Mouse (Mus musculus): ENCODE measurements around the gene C5ar2. TPM values are rescaled to one million over a fixed set of nuclear protein-coding genes. Genes with fewer than 3 reads are reported as not detected.
A peak's percentile ranks its signal among the peaks of the same experiment; 100 is the strongest.

C5ar2 gene
- 0.05 and 0.13 TPM in 2 replicates for total RNA-seq (2012; rRNA removed)

GRCm38 (mm10) chr7:16244067-16244466 is at the start of gene C5ar2:
TSS of gene C5ar2 (minus strand) at chr7:16244154.
- no peaks in the 10 kb centered on the region for H3K36me3 ChIP-seq (ENCODE audit: control insufficient read depth, insufficient read depth, low read length, poor library complexity, severe bottlenecking)
- in situ Hi-C loops (cut with MboI; ENCODE audit: low sequenced_read_pairs in 2 of 2, unreplicated experiment in 2 of 2): no loop called here
- H3K4me3 ChIP-seq (ENCODE audit: insufficient read depth in 1 of 2, low read depth in 1 of 2, low read length in 2 of 2, poor library complexity in 1 of 2, severe bottlenecking in 1 of 2): no peak within 1 kb of the TSS
- H3K9me3 ChIP-seq (ENCODE audit: control insufficient read depth, insufficient read depth, low read depth, low read length): no peaks in the 10 kb centered on the region
- no peak for DNase-seq (ENCODE audit: low read depth, low spot score)
- H3K9ac ChIP-seq (ENCODE audit: insufficient read depth, low read depth, low read length, poor library complexity, severe bottlenecking): no peak within 1 kb of the TSS
- H3K27ac ChIP-seq (ENCODE audit: insufficient read depth, low read depth, low read length, poor library complexity, severe bottlenecking): no peak within 1 kb of the TSS
- TF ChIP-seq ZC3H11A (IDR thresholded peaks at IDR 0.05; ENCODE audit: borderline replicate concordance, low read depth, low read length) (no peak), HCFC1 (IDR thresholded peaks at IDR 0.05; ENCODE audit: borderline replicate concordance, insufficient read depth, low read length) (no peak), MAFK (IDR thresholded peaks at IDR 0.05; ENCODE audit: insufficient read depth, low read depth, low read length) (no peak), CHD2 (IDR thresholded peaks at IDR 0.05; ENCODE audit: low read depth, low read length) (no peak), ZNF384 (IDR thresholded peaks at IDR 0.05; ENCODE audit: low read depth, low read length) (no peak)
- H3K4me1 ChIP-seq (ENCODE audit: control insufficient read depth in 2 of 2, insufficient read depth in 2 of 2, low read length in 2 of 2, poor library complexity in 1 of 2): 0 out of 4 replicates have a peak, but pooled peaks cover 0 to 1% of the 10 kb centered on the region in 2 experiments

- peaks cover 8% of the 10 kb centered on the region for H3K36me3 ChIP-seq (ENCODE audit: control insufficient read depth, insufficient read depth, low read length, poor library complexity, severe bottlenecking)
- TF ChIP-seq CHD2 (IDR thresholded peaks at IDR 0.05; ENCODE audit: low read depth, low read length) (no peak), ZC3H11A (IDR thresholded peaks at IDR 0.05; ENCODE audit: borderline replicate concordance, low read depth, low read length) (no peak), HCFC1 (IDR thresholded peaks at IDR 0.05; ENCODE audit: borderline replicate concordance, insufficient read depth, low read length) (no peak), ZNF384 (IDR thresholded peaks at IDR 0.05; ENCODE audit: low read depth, low read length) (no peak), MAFK (IDR thresholded peaks at IDR 0.05; ENCODE audit: insufficient read depth, low read depth, low read length) (no peak)
- H3K4me3 ChIP-seq (ENCODE audit: insufficient read depth in 1 of 2, low read depth in 1 of 2, low read length in 2 of 2, poor library complexity in 1 of 2, severe bottlenecking in 1 of 2): no peak overlapping the region
- peaks cover 0 to 6% of the 10 kb centered on the region in 2 experiments; a peak in 2 of 4 replicates for H3K4me1 ChIP-seq (ENCODE audit: control insufficient read depth in 2 of 2, insufficient read depth in 2 of 2, low read length in 2 of 2, poor library complexity in 1 of 2)
- no peak overlapping the region for H3K9ac ChIP-seq (ENCODE audit: insufficient read depth, low read depth, low read length, poor library complexity, severe bottlenecking)
- in situ Hi-C loops (cut with MboI; ENCODE audit: low sequenced_read_pairs in 2 of 2, unreplicated experiment in 2 of 2): no loop called here
- H3K9me3 ChIP-seq (ENCODE audit: control insufficient read depth, insufficient read depth, low read depth, low read length): no peaks in the 10 kb centered on the region
- no peak overlapping the region for H3K27ac ChIP-seq (ENCODE audit: insufficient read depth, low read depth, low read length, poor library complexity, severe bottlenecking)
- no peak for DNase-seq (ENCODE audit: low read depth, low spot score)
Observed at GRCm38 (mm10) chr7:16287791-16288190, 43.8 kb upstream of the C5ar2 start.

- TF ChIP-seq ZC3H11A (IDR thresholded peaks at IDR 0.05; ENCODE audit: borderline replicate concordance, low read depth, low read length): no peak
- no peak for TF ChIP-seq ZNF384 (IDR thresholded peaks at IDR 0.05; ENCODE audit: low read depth, low read length)
- TF ChIP-seq CHD2 (IDR thresholded peaks at IDR 0.05; ENCODE audit: low read depth, low read length): no peak
- TF ChIP-seq MAFK (IDR thresholded peaks at IDR 0.05; ENCODE audit: insufficient read depth, low read depth, low read length): no peak
- TF ChIP-seq HCFC1 (IDR thresholded peaks at IDR 0.05; ENCODE audit: borderline replicate concordance, insufficient read depth, low read length): no peak
Observed at GRCm38 (mm10) chr7:16287016-16287415, 43.1 kb upstream of the C5ar2 start.

GRCm38 (mm10) chr7:16286026-16286961 is 42.3 kb upstream of the C5ar2 start, which contains the start of gene Ccdc9:
TSS of gene Ccdc9 (minus strand) at chr7:16286795.
- peak; percentile 100 for DNase-seq (ENCODE audit: low read depth, low spot score)
- no peaks in the 10 kb centered on the region for H3K9me3 ChIP-seq (ENCODE audit: control insufficient read depth, insufficient read depth, low read depth, low read length)
- TF ChIP-seq MAFK (IDR thresholded peaks at IDR 0.05; ENCODE audit: insufficient read depth, low read depth, low read length) (no peak), ZNF384 (IDR thresholded peaks at IDR 0.05; ENCODE audit: low read depth, low read length) (no peak), HCFC1 (IDR thresholded peaks at IDR 0.05; ENCODE audit: borderline replicate concordance, insufficient read depth, low read length) (0 out of 2 replicates have a peak, but pooled peaks have one; percentile 42)
- H3K9ac ChIP-seq (ENCODE audit: insufficient read depth, low read depth, low read length, poor library complexity, severe bottlenecking): peak within 1 kb of the TSS; percentile 92
- H3K36me3 ChIP-seq (ENCODE audit: control insufficient read depth, insufficient read depth, low read length, poor library complexity, severe bottlenecking): peaks cover 15% of the 10 kb centered on the region
- peaks cover 0 to 6% of the 10 kb centered on the region in 2 experiments; a peak in 2 of 4 replicates for H3K4me1 ChIP-seq (ENCODE audit: control insufficient read depth in 2 of 2, insufficient read depth in 2 of 2, low read length in 2 of 2, poor library complexity in 1 of 2)
- peak within 1 kb of the TSS; percentile 86 to 94 for H3K4me3 ChIP-seq (ENCODE audit: insufficient read depth in 1 of 2, low read depth in 1 of 2, low read length in 2 of 2, poor library complexity in 1 of 2, severe bottlenecking in 1 of 2)
- in situ Hi-C loops (cut with MboI; ENCODE audit: low sequenced_read_pairs in 2 of 2, unreplicated experiment in 2 of 2): no loop called here
- peak within 1 kb of the TSS; percentile 99 for H3K27ac ChIP-seq (ENCODE audit: insufficient read depth, low read depth, low read length, poor library complexity, severe bottlenecking)

More at GRCm38 (mm10) chr7:16287016-16287415, 43.1 kb upstream of the C5ar2 start:
- H3K4me3 ChIP-seq (ENCODE audit: insufficient read depth in 1 of 2, low read depth in 1 of 2, low read length in 2 of 2, poor library complexity in 1 of 2, severe bottlenecking in 1 of 2): peak overlapping the region; percentile 83 to 86
- no peak for DNase-seq (ENCODE audit: low read depth, low spot score)
- H3K9ac ChIP-seq (ENCODE audit: insufficient read depth, low read depth, low read length, poor library complexity, severe bottlenecking): peak overlapping the region; percentile 92; the same call in 1 of the 2 replicates
- no peaks in the 10 kb centered on the region for H3K9me3 ChIP-seq (ENCODE audit: control insufficient read depth, insufficient read depth, low read depth, low read length)
- peaks cover 0 to 6% of the 10 kb centered on the region in 2 experiments; a peak in 2 of 4 replicates for H3K4me1 ChIP-seq (ENCODE audit: control insufficient read depth in 2 of 2, insufficient read depth in 2 of 2, low read length in 2 of 2, poor library complexity in 1 of 2)
- no peak overlapping the region; the same call in 1 of the 2 replicates for H3K27ac ChIP-seq (ENCODE audit: insufficient read depth, low read depth, low read length, poor library complexity, severe bottlenecking)
- in situ Hi-C loops (cut with MboI; ENCODE audit: low sequenced_read_pairs in 2 of 2, unreplicated experiment in 2 of 2): no loop called here
- H3K36me3 ChIP-seq (ENCODE audit: control insufficient read depth, insufficient read depth, low read length, poor library complexity, severe bottlenecking): peaks cover 14% of the 10 kb centered on the region
